Mouse (Mus musculus): Measurements from ENCODE around the gene Olfr820.
"Not testable (repeated sequence)": the region's sequence is repeated elsewhere in the genome, so short reads cannot be mapped to it uniquely, and the experiment has no call there.

- not testable (repeated sequence) for TF ChIP-seq EP300, CTCF (IDR thresholded peaks at IDR 0.05; ENCODE audit: low read depth)
Measured at GRCm38 (mm10) chr10:129976040-129976439, 36.4 kb upstream of the Olfr820 start, which contains the start of gene Olfr247.
